Mouse (Mus musculus) T-helper 17 cell (primary cell): ENCODE measurements around the gene Arhgef2.

Experiments used
- in situ Hi-C, 2 experiments: fragments of 300-600 bp; cut with MboI, MseI; formaldehyde crosslinking; loops; 1 replicate in 1 of 2; 2 replicates in 1 of 2; pipeline ENCODE4 v1.15.1; 2025; ENCODE audit warnings: high pct_unique_total_duplicates in 2 of 2

The Arhgef2 gene

DNA sequence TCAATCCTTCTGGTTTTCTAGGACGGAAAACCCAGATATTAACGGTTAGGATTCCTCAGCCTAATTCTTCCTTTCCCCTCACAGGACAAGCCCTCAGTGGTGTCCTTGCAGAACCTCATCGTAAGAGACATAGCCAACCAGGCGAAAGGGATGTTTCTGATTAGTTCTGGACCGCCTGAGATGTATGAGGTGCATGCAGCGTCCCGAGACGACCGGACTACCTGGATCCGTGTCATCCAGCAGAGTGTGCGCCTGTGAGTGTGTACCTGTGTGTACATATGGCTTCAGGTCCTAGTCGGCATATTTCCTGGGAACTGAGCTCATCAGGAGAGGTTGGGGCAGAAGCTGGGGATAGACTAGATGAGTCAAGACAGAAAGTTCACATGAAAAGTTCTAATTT, 33.5 kb downstream of the Arhgef2 start:
- in situ Hi-C loops, result loop anchor here in 1 of 2 experiments (5.0 kb wide), 1 partner anchor 327 kb away; no protein-coding TSS in a partner anchor

DNA sequence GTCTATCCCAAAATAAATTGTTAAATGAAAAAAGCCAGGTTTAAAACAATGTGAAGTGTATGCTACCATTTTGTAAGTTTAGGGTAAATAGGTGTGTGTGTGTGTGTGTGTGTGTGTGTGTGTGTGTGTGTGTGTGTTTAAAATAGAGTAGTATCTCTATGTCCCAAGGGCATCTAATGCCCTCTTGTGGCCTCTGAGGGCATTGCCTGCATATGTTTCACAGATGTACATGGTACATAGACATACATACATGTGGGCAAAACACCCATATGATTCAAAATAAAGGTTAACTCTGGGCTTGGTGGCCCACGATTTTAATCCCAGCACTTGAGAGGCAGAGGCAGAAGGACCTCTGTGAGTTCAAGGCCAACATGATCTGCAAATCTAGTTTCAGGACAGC, 34.9 kb downstream of the Arhgef2 start:
- in situ Hi-C loops, result loop anchor here (5.0 kb wide), 2 partner anchors 33 to 93 kb away; partner anchors contain the start of genes Arhgef2 (in 1 of the 2) and Rab25 (in 1 of the 2)

GRCm38 (mm10) chr3:88643078-88643477, 37.3 kb downstream of the Arhgef2 start:
- in situ Hi-C loops, result loop anchor here (5.0 kb wide), 2 partner anchors 36 to 96 kb away; partner anchors contain the start of genes Arhgef2 (in 1 of the 2) and Rab25 (in 1 of the 2)

DNA sequence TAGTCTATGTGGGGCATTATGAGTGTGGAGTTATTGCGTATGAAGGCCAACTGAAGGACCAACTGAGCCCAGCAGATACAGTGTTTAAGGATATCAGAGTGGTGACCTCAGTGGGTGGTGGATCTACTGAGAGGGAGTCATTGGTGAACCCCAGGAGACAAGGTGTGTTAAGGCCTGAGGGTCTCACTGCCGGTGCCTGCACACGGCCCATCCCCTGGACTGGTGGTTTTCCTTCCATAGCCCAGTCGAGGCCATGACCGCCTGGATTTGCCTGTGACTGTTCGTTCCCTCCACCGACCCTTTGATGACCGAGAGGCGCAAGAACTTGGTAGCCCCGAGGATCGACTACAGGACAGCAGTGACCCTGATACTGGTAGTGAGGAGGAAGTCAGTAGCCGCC, 40.2 kb downstream of the Arhgef2 start:
- in situ Hi-C loops, result no loop called here

GRCm38 (mm10) chr3:88646426-88646995, 40.7 kb downstream of the Arhgef2 start:
- in situ Hi-C loops, result no loop called here

DNA sequence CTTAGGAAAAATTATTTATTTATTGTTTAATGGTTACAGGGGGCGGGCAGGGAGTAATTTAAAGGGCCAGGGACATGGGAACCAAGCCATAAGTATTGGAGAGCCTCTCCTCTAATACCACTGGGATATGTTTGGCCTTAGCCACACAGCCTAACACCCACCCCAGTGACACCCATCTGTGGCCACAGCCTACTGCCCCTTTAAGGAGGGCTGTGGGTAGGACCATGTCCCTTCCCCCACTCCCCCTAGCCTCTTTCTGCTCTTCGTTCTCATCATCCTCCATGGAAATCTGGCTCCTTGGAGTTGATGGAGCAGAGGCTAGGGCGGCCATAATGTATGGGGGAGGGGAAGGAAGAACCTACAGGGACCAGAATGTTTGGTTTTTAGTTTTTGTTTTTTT, 41.3 kb downstream of the Arhgef2 start:
- in situ Hi-C loops, result no loop called here

GRCm38 (mm10) chr3:88647779-88648413, 42.1 kb downstream of the Arhgef2 start:
- in situ Hi-C loops, result no loop called here

GRCm38 (mm10) chr3:88648452-88649168, 42.8 kb downstream of the Arhgef2 start:
- in situ Hi-C loops, result no loop called here

GRCm38 (mm10) chr3:88649186-88649585, 43.4 kb downstream of the Arhgef2 start:
- in situ Hi-C loops, result no loop called here

DNA sequence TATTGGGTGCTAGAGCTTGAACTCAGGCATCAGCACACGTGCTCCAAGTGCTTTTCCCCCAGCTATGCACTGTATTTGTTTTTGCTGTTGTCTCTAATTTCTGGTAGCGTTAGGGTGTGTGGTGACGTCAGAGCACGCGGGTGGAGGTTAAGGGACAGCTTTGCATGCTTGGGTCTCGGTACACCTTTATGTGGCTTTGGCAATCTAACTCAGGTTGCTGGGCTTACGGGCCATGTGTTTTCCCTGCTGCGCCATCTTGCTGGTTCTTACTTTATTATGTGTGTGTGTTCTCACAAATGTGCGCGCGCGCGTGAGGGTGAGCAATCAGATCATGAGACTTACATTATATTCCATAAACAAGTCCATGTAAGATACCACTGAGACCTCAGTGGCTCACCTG, 44.2 kb downstream of the Arhgef2 start:
- in situ Hi-C loops, result no loop called here

DNA sequence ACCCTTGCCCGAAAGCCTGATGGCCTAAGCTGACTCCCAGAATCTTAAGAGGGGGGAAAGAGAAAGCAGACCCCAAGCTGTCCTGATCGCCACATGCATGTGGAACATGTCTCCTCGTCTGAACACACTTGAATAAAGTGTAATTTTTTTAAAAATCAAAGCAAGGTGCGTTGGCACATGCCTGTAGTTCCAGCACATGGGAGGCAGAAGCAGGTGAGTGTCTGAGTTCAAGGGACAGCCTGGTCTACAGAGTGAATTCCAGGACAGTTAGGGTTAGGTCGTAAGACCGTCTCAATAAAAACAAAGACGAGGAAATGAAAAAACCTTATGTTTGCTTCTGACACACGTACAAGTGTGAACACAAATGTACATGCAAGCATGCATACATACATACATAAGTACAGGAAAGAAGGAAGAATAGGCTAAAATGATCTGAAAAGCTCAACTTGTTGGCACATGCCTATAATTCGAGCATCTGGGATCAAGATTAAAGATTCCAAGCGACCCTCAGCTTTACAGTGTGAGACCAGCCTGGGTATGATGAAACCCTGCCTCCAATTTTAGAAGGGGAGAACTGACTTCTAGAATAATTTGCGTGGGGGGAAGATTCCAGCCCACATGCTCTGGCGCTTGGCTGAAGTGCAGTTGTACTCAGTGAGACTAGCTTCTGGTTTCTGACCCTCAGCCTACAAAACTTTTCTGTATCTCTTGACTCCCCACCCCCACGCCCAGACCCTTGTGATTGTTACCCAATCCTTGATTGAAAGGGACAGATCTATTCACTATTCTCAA, 45.1 kb downstream of the Arhgef2 start:
- in situ Hi-C loops, result no loop called here

DNA sequence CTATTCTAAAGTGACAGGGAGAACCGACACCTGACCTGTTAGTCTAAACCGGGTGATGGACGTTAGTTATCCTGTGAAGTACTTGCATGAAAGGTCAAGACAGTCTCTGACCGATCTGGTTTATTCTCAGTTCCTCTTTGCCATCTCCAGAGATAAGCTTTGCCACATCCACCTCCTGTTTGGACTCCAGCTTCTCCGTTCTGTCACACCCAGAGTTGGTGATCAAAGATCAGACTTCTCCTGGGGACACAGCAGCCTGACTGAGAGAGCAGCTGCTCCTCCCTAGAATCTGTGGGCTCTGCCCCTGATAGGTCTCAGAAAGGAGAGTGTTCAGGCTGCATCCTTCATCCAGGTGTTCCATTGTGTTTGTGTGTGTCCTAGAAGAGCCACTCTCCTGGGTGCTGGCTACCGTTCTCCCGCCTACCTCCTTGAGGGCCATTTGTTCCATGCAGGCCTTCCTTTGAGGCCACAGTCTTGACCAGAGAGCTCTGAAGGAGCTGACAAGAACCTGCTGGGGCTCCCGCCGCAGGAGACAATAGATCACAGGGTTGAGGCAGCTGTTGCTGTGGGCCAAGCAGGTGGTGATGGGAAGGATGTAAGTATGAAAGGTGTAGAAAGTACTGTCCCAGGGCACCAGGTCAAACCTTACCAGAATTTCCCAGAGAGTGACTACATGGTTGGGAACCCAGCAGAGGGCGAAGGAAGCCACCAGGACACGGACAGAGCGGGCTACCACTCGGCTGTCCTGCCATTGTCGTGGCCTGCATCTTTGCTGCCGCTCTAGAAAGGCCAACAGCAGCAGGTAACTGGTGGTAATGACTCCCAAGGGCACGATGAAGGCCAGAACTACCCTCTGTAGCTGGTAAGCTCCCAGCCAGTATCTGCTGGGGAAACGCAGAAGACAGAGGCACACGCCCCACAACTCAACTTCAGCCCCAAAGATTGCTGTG, 46.2 kb downstream of the Arhgef2 start:
- in situ Hi-C loops, result no loop called here

- in situ Hi-C loops, result no loop called here
Observed at GRCm38 (mm10) chr3:88652846-88653515, 47.2 kb downstream of the Arhgef2 start, which contains the start of gene Rxfp4. Rxfp4 (minus strand) TSS chr3:88653142.

DNA sequence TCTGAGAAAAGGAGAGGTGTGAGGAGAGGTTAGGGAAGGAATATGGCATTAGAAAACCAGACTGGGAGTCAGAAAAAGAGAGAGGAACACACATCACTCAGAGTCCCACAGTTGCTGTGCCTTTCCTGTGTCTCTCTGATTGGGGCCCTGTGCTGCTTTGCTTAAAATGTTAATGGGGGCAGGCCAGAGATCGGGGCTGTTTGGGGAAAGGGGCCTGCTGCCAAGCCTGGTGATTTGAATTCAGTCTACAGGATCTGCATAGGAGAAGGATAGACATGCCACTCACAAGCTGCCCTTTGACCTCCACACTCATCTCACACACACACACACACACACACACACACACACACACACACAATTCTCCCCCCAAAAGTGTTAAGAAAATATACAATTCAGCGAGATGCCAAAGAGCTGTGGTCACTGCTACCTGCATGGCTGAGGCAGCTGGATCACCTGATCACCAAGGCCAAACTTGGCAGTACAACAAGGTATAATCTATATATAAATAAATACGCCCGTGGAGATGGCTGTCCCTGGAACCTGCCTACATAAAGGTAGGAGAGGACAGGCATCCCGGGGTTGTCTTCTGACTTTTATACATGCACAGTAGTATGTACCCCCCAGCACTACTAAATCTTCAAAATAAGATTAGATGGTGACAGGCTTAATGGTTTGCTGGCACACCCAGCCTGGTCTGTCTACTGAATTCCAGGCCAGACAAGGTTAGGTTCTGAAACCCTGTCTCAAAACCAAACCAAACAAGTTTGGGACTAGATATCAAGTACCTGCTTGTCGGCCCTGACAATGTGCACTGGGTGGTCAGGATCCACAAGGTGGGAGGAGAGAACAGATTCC, 48.0 kb downstream of the Arhgef2 start:
- in situ Hi-C loops, result no loop called here

DNA sequence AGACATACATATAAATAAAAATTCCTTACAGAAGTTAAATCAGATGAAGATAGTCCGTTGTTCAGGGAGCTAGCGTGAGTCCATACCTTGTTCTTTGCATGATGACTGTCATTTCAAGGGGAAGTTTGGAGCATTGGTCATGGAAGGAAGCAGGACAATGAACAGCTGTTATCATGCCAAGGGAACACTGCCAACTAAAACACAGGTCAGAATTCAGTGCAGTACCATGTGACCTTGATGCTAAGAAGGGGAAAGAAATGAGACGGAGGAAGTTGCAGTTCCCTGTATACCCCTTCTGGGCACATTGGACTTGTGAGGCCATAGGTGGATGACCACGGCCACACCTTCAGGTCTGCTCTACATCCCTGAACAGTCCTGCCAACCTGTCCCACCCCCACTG, 48.9 kb downstream of the Arhgef2 start:
- in situ Hi-C loops, result loop anchor here in 1 of 2 experiments (5.0 kb wide), 1 partner anchor 93 kb away; no protein-coding TSS in a partner anchor

GRCm38 (mm10) chr3:88655619-88656018, 49.9 kb downstream of the Arhgef2 start:
- in situ Hi-C loops, result loop anchor here in 1 of 2 experiments (5.0 kb wide), 1 partner anchor 92 kb away; no protein-coding TSS in a partner anchor

DNA sequence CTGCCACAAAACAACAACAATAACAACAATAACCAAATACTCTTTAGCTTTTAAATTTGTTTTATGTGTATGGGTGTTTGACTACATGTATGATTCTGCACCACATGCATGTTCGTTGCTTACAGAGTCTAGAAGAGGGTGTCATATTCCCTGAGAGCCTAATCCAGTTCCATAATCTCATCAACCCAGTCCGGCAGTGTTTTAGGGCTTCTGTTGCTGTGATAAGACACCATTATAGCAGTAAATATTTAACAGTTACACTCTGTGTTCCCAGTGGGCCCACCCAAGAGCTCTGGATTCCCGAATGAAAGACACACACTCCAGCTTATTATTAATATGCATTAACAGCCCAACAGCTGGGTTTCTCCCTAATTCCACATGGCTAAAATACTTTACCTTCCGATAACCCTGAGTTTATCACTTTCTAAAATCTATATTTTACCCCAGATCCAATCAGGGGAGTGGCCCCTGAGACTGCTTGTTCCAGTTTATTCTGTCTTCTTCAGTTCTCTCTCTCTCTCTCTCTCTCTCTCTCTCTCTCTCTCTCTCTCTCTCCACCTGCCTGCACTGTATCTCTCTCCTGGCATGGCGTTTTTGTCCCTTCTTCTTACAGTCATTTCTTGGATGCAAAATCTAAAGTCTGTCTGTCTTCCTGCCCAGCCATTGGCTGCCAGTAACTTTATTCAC, 52.8 kb downstream of the Arhgef2 start:
- in situ Hi-C loops, result loop anchor here in 1 of 2 experiments (5.0 kb wide), 1 partner anchor 89 kb away; no protein-coding TSS in a partner anchor

DNA sequence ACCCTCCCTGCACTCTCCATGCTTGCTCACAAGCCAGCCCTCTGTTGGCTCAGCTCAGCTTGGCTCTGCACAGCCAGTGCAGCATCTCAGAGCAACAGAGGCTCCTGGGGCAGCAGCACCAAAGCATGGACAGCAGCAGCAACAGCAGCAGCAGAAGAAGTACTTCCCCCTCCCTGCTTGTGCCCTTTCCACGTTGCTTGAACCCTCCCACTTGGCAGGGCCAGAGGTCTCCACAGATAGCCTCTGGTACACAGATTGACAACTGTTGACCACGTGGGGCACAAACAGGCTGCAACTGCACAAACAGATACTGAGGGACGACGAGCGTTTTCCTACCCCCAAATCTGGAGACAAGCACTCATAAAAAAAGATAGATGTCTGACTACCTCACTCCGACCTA, 54.0 kb downstream of the Arhgef2 start:
- in situ Hi-C loops, result loop anchor here in 1 of 2 experiments (5.0 kb wide), 1 partner anchor 88 kb away; no protein-coding TSS in a partner anchor
